Mouse (Mus musculus): ENCODE results near the gene Helt.

Gene Helt

GRCm38 (mm10) chr8:46294181-46294892 lies at the start of gene Helt:
Gene Helt (minus strand): TSS chr8:46294671.
- CTCF ChIA-PET, result no interaction called here

DNA sequence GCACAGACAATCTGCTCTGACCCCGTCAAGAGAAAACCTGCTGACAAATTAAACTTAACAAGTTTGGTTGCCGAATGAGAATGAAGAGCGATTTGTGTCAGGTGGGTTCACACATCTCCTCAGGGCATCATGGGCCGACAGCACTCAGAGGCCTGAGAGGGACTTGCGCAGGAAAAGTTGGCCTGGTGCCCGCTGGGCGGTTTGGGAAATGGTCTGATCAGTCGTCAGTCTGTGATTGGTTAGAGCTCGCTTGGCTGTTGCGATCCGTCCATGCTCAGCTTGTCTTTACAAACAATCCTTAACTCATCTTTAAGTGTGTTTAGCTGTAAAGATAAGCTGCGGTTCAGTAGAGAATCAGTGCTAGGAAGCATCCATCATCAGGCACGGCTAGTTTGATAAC lies 47.8 kb upstream of the Helt start:
- CTCF ChIA-PET, result no interaction called here

GRCm38 (mm10) chr8:46340381-46341273 lies 46.2 kb upstream of the Helt start:
- CTCF ChIA-PET, result no interaction called here

GRCm38 (mm10) chr8:46339317-46339716 lies 44.8 kb upstream of the Helt start:
- CTCF ChIA-PET, result no interaction called here

DNA sequence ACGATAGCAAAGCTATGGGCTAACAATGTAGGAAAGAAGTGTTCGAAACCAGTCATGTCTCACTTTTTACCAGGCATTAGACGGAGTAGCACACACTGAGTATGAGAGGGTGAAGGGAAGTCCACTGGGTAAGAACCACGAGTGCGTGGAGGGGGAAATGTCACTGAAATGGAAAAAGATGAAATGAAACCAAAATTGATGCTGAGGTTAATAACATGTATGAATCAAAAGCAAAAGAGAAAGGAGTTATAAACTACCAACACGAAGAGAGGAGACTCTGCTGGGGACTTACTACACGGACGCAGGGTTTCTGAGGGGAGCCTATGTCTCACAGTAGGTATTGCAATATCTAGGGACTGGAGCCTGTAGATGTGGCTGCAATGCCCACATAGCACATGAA lies 41.9 kb upstream of the Helt start:
- CTCF ChIA-PET, result no interaction called here

DNA sequence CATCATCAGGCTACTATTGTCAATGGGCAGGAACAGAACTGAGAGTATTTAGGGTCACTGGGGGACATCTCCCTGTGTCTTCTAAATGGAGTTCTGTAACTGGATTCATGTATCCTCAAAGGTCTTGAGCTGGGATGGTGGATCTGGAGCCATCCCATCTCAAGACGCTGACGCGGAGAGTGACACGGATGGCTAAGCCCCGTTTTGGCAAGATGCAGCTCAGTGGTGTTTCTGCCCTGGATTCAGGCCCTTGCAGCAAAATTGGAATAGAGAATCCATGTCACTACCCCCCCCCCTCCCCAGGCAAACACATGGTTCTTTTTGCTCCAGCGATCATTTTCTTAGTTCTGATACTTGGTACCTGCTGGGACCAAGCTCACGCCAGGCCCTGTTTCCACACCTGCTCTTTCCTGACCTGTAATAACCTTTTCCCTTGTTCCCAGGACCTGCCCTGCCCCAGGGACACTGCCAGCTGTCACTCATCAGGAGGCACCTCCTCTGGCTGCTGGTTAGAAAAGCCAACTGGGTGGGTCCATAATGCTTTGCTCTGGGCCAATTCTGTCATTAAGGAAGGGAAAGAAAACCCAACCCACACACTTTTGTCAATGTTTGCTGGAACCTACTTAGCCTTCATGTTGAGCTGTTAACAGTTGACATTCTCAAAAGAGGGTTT lies 38.1 kb upstream of the Helt start:
- CTCF ChIA-PET, result interaction anchor here (0.7 kb wide), 1 partner anchor 214 kb away, joined by 5 read pairs; no protein-coding TSS in a partner anchor

DNA sequence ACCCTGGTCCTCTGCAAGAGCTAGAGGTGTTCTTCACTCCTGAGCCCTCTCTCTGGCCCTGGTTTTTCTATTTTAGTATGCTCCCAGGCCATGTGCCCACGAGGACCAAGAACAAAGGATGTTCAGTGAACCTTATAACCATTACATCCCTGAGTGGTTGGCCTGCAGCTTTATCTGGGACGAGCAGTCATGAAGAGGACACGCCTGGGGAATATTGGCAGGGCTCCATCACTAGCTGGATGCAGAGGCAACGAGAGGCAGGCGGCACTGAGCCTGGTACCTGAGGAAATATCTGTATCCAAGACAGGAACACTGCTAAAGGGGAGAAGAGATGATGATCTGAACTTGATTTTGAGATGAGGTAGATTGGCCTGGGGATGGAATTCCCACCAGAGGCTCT lies 37.3 kb upstream of the Helt start:
- CTCF ChIA-PET, result no interaction called here

DNA sequence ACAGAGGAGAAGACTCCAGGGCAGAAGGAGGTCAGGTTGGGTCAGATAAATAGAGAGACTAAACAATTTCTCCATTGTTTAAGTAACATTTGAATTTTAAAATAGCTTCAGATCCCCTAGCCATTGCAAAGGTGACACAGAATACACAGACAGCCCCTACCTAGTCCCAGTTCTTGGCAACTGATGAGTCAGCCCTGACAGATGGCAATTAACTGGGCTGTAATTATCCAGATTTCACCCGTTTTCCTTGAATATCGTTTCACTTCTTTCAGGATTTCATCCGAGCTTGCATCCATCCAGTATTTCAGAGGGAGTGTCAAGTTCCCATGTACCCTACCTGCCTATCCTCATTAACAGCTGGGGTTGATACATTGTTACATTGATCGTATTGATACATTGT lies 34.9 kb upstream of the Helt start:
- CTCF ChIA-PET, result no interaction called here

DNA sequence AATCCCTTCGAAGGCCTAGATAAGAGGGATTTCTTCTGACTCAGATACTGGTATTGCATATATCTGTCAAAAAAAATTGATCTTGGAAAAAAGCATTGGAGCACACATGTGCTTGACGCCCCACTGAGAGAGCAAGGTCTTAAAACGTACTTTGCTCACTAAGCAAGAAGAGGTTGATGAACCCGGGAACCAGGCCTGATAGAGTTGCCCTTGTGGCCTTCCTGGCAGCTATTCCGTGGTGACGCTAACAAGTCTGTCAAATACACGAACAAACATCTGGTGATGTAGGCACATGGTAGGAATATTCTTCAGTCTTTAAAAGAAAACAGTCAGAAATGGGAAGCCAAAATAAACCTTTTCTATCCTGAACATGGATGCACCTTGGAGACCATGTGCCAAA lies 32.8 kb upstream of the Helt start:
- CTCF ChIA-PET, result interaction anchor here (0.7 kb wide), 1 partner anchor 191 kb away, joined by 3 read pairs; no protein-coding TSS in a partner anchor

DNA sequence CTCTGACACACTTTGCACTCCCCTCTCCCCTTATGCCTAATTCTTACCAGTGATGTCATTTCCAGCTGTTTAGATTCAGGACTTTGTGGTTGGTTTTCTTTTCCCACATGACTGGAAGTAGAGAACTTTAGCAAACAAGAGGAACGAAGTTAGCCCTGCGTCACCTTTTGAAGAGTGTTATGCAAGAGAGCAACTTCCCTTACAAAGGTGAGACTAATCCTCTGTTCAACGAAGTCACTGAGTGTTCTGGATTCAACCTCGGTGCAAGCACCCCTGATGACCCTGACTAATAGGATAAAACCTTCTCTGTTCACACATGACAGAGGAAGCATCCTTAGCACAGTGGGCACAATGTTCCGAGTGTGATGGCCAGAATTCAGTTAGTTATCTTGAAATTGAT lies 32.2 kb upstream of the Helt start:
- CTCF ChIA-PET, result no interaction called here

DNA sequence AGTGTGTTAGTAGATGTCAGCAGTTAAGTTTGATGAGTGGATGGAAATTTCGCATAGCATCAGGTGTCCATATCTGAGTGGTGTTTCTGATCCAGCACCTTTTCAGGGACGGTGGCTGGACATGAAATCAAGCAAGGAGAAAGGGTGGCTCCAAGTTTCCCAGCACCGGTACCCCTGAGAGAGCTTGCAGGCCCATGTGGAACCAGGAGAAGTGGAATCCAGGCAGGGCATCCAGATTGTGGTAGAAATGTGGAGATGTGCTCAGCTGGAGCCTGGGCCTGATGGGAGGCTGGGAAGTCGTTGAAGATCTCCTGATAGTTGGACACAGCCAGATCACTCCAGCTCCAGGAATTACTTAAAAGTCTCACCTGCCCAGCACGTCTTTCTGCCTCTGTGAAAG lies 30.2 kb upstream of the Helt start:
- CTCF ChIA-PET, result no interaction called here

DNA sequence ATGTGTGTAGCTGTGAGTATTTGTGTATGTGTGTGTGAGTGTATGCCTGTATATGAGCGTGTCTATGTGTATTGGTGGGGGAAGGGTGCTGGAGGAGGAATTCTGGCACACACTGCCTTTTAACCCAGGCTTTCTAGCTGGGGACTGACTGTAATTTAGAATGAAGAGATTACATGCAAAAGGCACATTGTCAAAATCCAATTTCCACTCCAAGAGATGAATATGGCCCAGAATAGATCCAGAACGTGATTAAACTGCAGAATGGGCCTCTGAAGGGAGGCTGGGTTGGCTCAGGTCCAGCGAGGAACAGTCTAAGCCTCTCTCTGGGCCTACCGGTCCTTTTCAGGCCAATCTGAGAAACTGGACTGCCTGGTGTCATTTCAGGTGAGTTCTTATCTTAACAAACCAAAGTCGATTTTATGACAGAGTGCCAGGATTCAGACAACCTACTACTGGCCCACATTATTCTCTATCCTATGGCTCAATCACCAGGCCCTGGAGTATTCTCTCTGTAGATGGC lies 29.3 kb upstream of the Helt start:
- CTCF ChIA-PET, result no interaction called here

GRCm38 (mm10) chr8:46322833-46323232 lies 28.4 kb upstream of the Helt start:
- CTCF ChIA-PET, result interaction anchor here (0.5 kb wide), 1 partner anchor 165 kb away, joined by 3 read pairs; no protein-coding TSS in a partner anchor

DNA sequence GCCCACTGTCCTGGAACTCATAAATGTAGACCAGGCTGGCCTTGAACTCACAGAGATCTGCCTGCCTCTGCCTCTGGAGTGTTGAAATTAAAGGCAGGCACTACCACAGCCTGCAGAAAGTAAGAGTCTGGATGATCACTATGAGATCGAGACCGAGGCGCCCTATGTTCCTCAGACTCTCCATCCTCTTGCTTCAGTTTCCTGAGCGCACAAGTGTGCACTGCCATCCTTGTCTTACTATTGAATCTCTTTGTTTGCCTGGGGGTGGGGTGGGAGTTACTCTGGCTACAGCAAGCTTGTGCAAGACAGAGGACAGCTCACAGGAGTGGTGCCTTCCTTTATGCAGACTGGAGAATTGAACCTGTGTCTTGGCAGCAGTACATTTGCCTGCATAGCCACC lies 27.9 kb upstream of the Helt start:
- CTCF ChIA-PET, result interaction anchor here (0.5 to 0.6 kb wide), 2 partner anchors 85 to 98 kb away, joined by 3 to 5 read pairs; no protein-coding TSS in a partner anchor

GRCm38 (mm10) chr8:46318802-46319201 lies 24.3 kb upstream of the Helt start:
- CTCF ChIA-PET, result interaction anchor here (0.6 kb wide), 2 partner anchors 126 to 193 kb away, joined by 3 to 4 read pairs; no protein-coding TSS in a partner anchor

GRCm38 (mm10) chr8:46317161-46317560 lies 22.7 kb upstream of the Helt start:
- CTCF ChIA-PET, result no interaction called here

- CTCF ChIA-PET, result no interaction called here
Observed at GRCm38 (mm10) chr8:46313798-46314197, 19.3 kb upstream of the Helt start.

DNA sequence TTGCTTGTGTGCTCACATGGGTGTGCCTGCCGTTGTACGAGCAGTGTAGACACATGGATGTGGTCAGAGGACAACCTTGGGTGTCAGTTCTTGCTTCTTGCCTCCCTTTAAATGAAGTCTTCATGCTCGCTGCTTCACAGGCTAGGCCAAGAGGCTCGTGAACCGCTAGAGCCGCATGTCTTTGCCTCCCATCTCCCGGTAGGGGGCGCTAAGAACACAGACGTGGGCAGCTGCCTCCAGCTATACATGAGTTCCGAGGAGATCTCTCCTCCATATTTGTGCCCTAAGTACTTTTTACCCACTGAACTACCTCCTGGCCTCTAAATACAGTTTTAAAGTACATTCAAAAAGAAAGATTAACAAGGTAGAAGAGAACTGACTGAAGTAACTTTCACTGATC lies 16.7 kb upstream of the Helt start:
- CTCF ChIA-PET, result no interaction called here

- CTCF ChIA-PET, result no interaction called here
Observed at GRCm38 (mm10) chr8:46308189-46308588, 13.7 kb upstream of the Helt start.

DNA sequence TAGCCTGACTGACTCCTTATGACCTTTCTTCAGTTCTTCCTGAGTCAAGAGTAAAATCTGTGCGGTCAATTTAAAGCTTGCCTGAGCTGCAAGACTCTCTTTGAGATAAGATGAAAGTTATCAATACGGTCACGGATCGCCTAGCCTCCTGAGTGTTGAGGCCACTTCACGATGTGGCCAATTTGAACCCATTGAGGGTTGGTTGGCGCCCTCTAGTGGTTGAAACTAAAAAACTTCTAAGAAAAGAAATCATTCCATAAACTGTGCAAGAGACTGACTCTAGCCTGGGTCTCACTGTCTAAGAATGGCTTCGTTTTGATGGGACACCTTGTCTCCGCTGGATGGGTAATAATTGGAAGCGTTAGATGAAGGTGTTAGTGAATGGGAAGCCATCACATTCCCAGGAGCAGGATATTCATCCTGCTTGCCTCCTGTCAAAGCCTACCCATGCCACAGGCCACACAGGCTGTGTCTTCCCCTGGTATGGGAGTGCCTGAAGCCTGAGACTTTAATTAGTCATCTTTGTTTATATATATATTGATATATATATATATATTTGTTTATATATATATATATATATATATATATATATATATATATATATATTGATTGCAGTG lies 11.4 kb upstream of the Helt start:
- CTCF ChIA-PET, result interaction anchor here (1.0 kb wide), 1 partner anchor 246 kb away, joined by 3 read pairs; the partner anchor contains the start of gene Cenpu

DNA sequence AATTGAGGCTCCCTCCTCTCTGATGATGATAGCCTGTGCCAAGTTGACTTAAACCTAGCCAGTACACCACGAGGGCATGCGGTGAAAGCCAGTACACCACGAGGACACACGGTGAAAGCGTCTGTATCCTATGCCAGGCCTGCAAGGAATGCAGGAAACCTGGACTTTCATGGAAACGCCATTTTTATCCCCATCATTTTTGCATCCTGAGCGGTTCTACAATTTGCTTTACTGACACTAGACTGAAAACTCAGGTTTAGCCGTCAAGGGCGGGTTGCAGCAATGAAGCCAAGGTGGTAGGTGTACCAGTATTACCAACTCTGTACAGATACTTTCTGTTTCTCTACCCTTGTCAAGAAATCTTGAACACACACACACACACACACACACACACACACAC lies 7.7 kb upstream of the Helt start:
- CTCF ChIA-PET, result no interaction called here

DNA sequence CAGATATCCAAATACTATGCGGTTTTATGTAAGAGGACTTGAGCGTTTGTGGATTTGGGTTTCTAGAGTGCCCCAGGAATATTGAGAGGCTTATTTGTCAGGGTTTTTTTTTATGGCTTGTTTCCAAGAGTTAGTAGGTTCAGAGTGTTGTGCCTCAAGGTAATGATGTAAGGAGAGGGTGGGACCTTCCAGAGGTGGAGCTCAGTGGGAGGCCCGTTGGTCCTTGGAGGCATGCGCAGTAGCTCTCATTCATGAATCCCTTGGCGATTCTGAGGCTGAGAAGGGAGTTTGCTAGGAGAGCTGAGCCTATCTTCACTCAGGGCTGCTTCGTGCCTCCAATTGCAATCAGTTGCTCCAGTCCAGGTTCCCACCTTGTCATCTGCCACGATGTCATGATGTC lies 4.4 kb upstream of the Helt start:
- CTCF ChIA-PET, result no interaction called here

Data from spleen, embryonic (tissue).